Comparison of ENCODE assay signal across 1 mouse cellular context in genomic region chr15:102369972-102370371, GRCm38 (mm10).
TF ChIP-seq lines count a peak whose summit lies in the region.

No protein-coding gene starts in this region.

TF ChIP-seq in CH12.LX, 34 proteins besides CTCF, POLR2A, EP300 and RAD21 (continued from another document):
- TF ChIP-seq MAZ (IDR thresholded peaks at IDR 0.05; ENCODE audit: low read depth, low read length) (no peak), SMC3 (IDR thresholded peaks at IDR 0.05; ENCODE audit: low read depth, low read length) (no peak), MAX (IDR thresholded peaks at IDR 0.05; ENCODE audit: low read length) (no peak), MXI1 (IDR thresholded peaks at IDR 0.05; ENCODE audit: low read depth, low read length) (no peak), USF1 (IDR thresholded peaks at IDR 0.05; ENCODE audit: low read depth, low read length) (no peak), MEF2A (IDR thresholded peaks at IDR 0.05; ENCODE audit: borderline replicate concordance, low read depth, low read length) (no peak), GABPA (IDR thresholded peaks at IDR 0.05; ENCODE audit: insufficient replicate concordance, low read depth, low read length) (no peak), BHLHE40 (IDR thresholded peaks at IDR 0.05; ENCODE audit: low read depth, low read length) (no peak)
TF ChIP-seq in CH12.LX: peak in this region for 0.
